Mouse (Mus musculus): ENCODE results near the gene G3bp1.

G3bp1 gene

GRCm38 (mm10) chr11:55469048-55469843, at the start of gene G3bp1:
Gene G3bp1, plus strand, starts transcription at chr11:55469685.
- in situ Hi-C loops (cut with MseI, MboI): no loop called here

- in situ Hi-C loops (cut with MseI, MboI): no loop called here
These were observed 46.5 kb upstream of the G3bp1 start, which contains the start of gene Sparc for GRCm38 (mm10) chr11:55422978-55423377. Gene Sparc, minus strand, starts transcription at chr11:55423183.

GRCm38 (mm10) chr11:55423756-55424155, 45.7 kb upstream of the G3bp1 start:
- in situ Hi-C loops (cut with MseI, MboI): no loop called here

GRCm38 (mm10) chr11:55424746-55425360, 44.6 kb upstream of the G3bp1 start:
- in situ Hi-C loops (cut with MseI, MboI): no loop called here

- in situ Hi-C loops (cut with MseI, MboI): no loop called here
These were observed 41.1 kb upstream of the G3bp1 start for GRCm38 (mm10) chr11:55428186-55429012.

- in situ Hi-C loops (cut with MseI, MboI): no loop called here
These were observed 39.5 kb upstream of the G3bp1 start for GRCm38 (mm10) chr11:55429973-55430372.

GRCm38 (mm10) chr11:55432981-55433380, 36.5 kb upstream of the G3bp1 start:
- in situ Hi-C loops (cut with MseI, MboI): no loop called here

GRCm38 (mm10) chr11:55436089-55436488, 33.4 kb upstream of the G3bp1 start:
- in situ Hi-C loops (cut with MseI, MboI): loop anchor here in 1 of 2 experiments (5.0 kb wide), 1 partner anchor 234 kb away; the partner anchor contains the start of gene Slc36a1

GRCm38 (mm10) chr11:55438031-55438430, 31.5 kb upstream of the G3bp1 start:
- in situ Hi-C loops (cut with MseI, MboI): loop anchor here in 1 of 2 experiments (5.0 kb wide), 1 partner anchor 236 kb away; the partner anchor contains the start of gene Slc36a1

- in situ Hi-C loops (cut with MseI, MboI): loop anchor here (5.0 kb wide), 2 partner anchors 47 to 237 kb away; partner anchors contain the start of gene Slc36a1 (in 1 of the 2)
These were observed 29.8 kb upstream of the G3bp1 start for GRCm38 (mm10) chr11:55439718-55440117.

GRCm38 (mm10) chr11:55444772-55445171, 24.7 kb upstream of the G3bp1 start:
- in situ Hi-C loops (cut with MseI, MboI): loop anchor here (5.0 kb wide), 1 partner anchor 52 kb away; no protein-coding TSS in a partner anchor

GRCm38 (mm10) chr11:55446579-55446978, 22.9 kb upstream of the G3bp1 start:
- in situ Hi-C loops (cut with MseI, MboI): loop anchor here in 1 of 2 experiments (5.0 kb wide), 1 partner anchor 54 kb away; no protein-coding TSS in a partner anchor

- in situ Hi-C loops (cut with MseI, MboI): loop anchor here in 1 of 2 experiments (5.0 kb wide), 1 partner anchor 57 kb away; no protein-coding TSS in a partner anchor
These were observed 20.0 kb upstream of the G3bp1 start for GRCm38 (mm10) chr11:55449531-55449930.

- in situ Hi-C loops (cut with MseI, MboI): loop anchor here in 1 of 2 experiments (10.0 kb wide), 1 partner anchor 246 kb away; the partner anchor contains the start of gene Slc36a1
These were observed 19.2 kb upstream of the G3bp1 start for GRCm38 (mm10) chr11:55450311-55450710.

- in situ Hi-C loops (cut with MseI, MboI): loop anchor here in 1 of 2 experiments (10.0 kb wide), 1 partner anchor 249 kb away; the partner anchor contains the start of gene Slc36a1
These were observed 15.8 kb upstream of the G3bp1 start for GRCm38 (mm10) chr11:55453640-55454039.

GRCm38 (mm10) chr11:55455166-55455565, 14.3 kb upstream of the G3bp1 start:
- in situ Hi-C loops (cut with MseI, MboI): loop anchor here in 1 of 2 experiments (10.0 kb wide), 1 partner anchor 250 kb away; the partner anchor contains the start of gene Slc36a1

GRCm38 (mm10) chr11:55458501-55458900, 11.0 kb upstream of the G3bp1 start:
- in situ Hi-C loops (cut with MseI, MboI): loop anchor here in 1 of 2 experiments (10.0 kb wide), 1 partner anchor 254 kb away; the partner anchor contains the start of gene Slc36a1

- in situ Hi-C loops (cut with MseI, MboI): loop anchor here in 1 of 2 experiments (10.0 kb wide), 1 partner anchor 255 kb away; the partner anchor contains the start of gene Slc36a1
These were observed 9.5 kb upstream of the G3bp1 start for GRCm38 (mm10) chr11:55459850-55460558.

GRCm38 (mm10) chr11:55460559-55461018, 8.9 kb upstream of the G3bp1 start:
- in situ Hi-C loops (cut with MseI, MboI): no loop called here

GRCm38 (mm10) chr11:55461019-55461645, 8.4 kb upstream of the G3bp1 start, which contains the start of gene Atox1:
Gene Atox1, minus strand, starts transcription at chr11:55461239.
- in situ Hi-C loops (cut with MseI, MboI): no loop called here
